Mouse (Mus musculus): ENCODE results near the gene Ugt2a2.

- TF ChIP-seq EP300 (IDR thresholded peaks at IDR 0.05; ENCODE audit: low read depth) (no peak), CTCF (IDR thresholded peaks at IDR 0.05; ENCODE audit: low read depth) (no peak)
These were observed 8.7 kb upstream of the Ugt2a2 start, which contains the start of gene Ugt2a1 for GRCm38 (mm10) chr5:87490771-87491170.

All from liver, embryonic 14.5 days (tissue).